Mouse (Mus musculus) embryonic facial prominence, embryonic 11.5 days (tissue): Measurements from ENCODE around the gene Prkcq. TPM values are rescaled to one million over a fixed set of nuclear protein-coding genes. Genes with fewer than 3 reads are reported as not detected.

Experiments used
- ATAC-seq: fragments of 200-750 bp; cut with Nextera tagmentation; replicated peaks from 2 replicates; pipeline ENCODE4 v1.8.0; 2017; ENCODE audit warnings: low read depth; ENCODE audit not compliant: insufficient number of reproducible peaks, low FRiP score, low TSS enrichment
- DNase-seq: peaks from one replicate; pipeline ENCODE4 v3.0.0-alpha.2; 2015; ENCODE audit warnings: low spot score
- H3K27ac ChIP-seq: fragments of 300-500 bp; sonication (generic); replicated peaks from 2 replicates; pipeline ENCODE4 v1.5.1; 2014; ENCODE audit warnings: mild to moderate bottlenecking, low read depth, low read length, control low read depth
- H3K27me3 ChIP-seq: fragments of 300-500 bp; sonication (generic); 2 replicates; pipeline ENCODE4 v1.6.1; 2014; ENCODE audit warnings: mild to moderate bottlenecking, low read length, moderate library complexity, mixed read lengths; ENCODE audit not compliant: control insufficient read depth, insufficient read depth
- H3K36me3 ChIP-seq: fragments of 300-500 bp; sonication (generic); replicated peaks from 2 replicates; pipeline ENCODE4 v1.6.1; 2014; ENCODE audit warnings: low read depth, mild to moderate bottlenecking, low read length, moderate library complexity, mixed read lengths; ENCODE audit not compliant: control insufficient read depth, insufficient read depth
- H3K4me1 ChIP-seq: fragments of 300-500 bp; sonication (generic); 2 replicates; pipeline ENCODE4 v1.6.1; 2014; ENCODE audit warnings: low read length, mixed read lengths; ENCODE audit not compliant: control insufficient read depth, insufficient read depth
- H3K4me2 ChIP-seq: fragments of 300-500 bp; sonication (generic); 2 replicates; pipeline ENCODE4 v1.6.1; 2014; ENCODE audit warnings: low read depth, mild to moderate bottlenecking, control low read depth, low read length, moderate library complexity
- H3K4me3 ChIP-seq: fragments of 300-500 bp; sonication (generic); 2 replicates; pipeline ENCODE4 v1.5.1; 2014; ENCODE audit warnings: low read depth, low read length, control low read depth
- H3K9ac ChIP-seq: fragments of 300-500 bp; sonication (generic); replicated peaks from 2 replicates; pipeline ENCODE4 v1.6.1; 2014; ENCODE audit warnings: mild to moderate bottlenecking, control low read depth, low read length
- H3K9me3 ChIP-seq: fragments of 300-500 bp; sonication (generic); replicated peaks from 2 replicates; pipeline ENCODE4 v1.6.1; 2016; ENCODE audit warnings: mild to moderate bottlenecking, low read length, inconsistent platforms, mixed read lengths; ENCODE audit not compliant: control insufficient read depth
- WGBS: fragments of 180-500 bp; shearing (Covaris S2); extraction: QIAGEN DNeasy Blood & Tissue Kit; methylation state at CpG from one replicate; pipeline ENCODE4 v1.1.7; 2014; 5-methylcytosine and 5-hydroxymethylcytosine counted together
- polyA plus RNA-seq: library from polyadenylated mRNA; unstranded; fragments of >200 nt; fragmentation: Nextera tagmentation; extraction: Ambion mirVana; gene quantifications from 2 replicates; pipeline ENCODE4 v1.2.1, GENCODE M21; 2014

The Prkcq gene
- polyA plus RNA-seq, 1 experiment from 2014 or later: 2.8 TPM

DNA sequence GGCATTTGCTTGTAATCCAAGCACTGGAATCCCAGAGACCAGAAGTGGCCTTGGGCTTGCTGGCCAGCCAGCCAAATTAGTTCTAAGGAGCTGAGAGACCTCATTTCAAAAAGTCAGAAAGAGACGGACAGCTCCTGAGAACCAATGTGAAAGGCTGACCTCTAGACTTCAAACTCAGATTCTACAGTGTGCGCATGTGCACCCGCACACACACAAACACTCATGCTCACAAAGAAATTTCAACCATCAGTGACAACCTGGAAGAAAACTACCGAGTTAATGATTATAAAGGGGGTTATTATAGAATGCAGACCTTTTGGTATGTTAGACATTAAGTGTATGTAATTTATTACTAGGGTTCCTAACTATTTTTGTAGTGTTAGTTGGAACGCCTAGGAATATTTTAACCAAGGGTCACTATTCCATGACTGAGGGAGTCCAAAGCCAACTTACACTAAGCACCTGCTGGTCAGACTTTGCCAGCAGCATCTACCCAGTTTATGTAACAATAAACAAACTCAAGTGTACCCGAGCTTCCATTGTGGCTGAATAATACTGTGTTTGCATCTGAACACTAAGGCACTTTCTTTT is 85.4 kb downstream of the Prkcq start:
- WGBS: 84% methylated on average over 6 of the region's 6 CpGs
- DNase-seq: no peak
- H3K4me1 ChIP-seq: no peaks in the 10 kb centered on the region
- no peaks in the 10 kb centered on the region for H3K36me3 ChIP-seq
- no peaks in the 10 kb centered on the region for H3K27me3 ChIP-seq
- no peaks in the 10 kb centered on the region for H3K9me3 ChIP-seq
- no peak overlapping the region for H3K27ac ChIP-seq
- H3K9ac ChIP-seq: no peak overlapping the region
- H3K4me3 ChIP-seq: no peak overlapping the region
- ATAC-seq: no peak
- no peak overlapping the region for H3K4me2 ChIP-seq

DNA sequence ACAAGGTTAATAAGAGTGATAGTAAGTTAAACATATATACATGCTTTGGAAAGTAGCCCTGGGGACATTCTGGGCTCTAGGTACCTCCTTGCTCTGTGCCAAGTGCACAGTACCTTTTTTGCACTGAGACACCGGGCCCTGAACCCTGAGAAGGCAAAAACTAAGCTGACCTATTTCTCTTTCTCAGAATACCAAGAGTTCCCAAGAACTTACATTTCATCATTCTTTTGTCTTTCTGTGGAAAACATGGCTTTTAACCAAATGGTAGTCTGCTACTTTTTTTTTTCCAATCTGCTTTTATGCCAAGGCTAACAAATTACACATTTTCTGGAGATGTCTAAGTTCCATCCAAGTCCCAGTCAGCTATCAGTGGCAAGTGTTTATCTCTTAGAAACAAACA is 86.3 kb downstream of the Prkcq start:
- Histone ChIP-seq H3K4me2 (no peak overlapping the region), H3K4me1 (no peaks in the 10 kb centered on the region), H3K27ac (no peak overlapping the region), H3K4me3 (no peak overlapping the region), H3K36me3 (no peaks in the 10 kb centered on the region), H3K27me3 (no peaks in the 10 kb centered on the region), H3K9me3 (no peaks in the 10 kb centered on the region), H3K9ac (no peak overlapping the region)
- 89% methylated on average over 1 of the region's 1 CpGs for WGBS
- DNase-seq (no peak), ATAC-seq (no peak)

DNA sequence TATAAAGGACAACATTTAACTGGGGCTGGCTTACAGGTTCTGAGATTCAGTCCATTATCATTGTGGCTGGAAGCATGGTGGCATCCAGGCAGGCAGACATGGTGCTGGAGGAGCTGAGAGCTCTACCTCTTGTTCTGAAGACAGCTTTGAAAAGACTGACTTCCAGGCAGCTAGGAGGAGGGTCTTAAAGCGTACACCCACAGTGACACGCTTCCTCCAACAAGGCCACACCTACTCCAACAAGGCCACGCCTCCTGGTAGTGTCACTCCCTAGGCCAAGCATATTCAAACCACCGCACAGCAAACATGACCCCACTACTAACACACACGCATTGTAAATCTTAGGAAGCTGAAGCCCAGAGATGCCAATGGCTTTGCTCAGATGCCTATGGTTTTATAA is 87.5 kb downstream of the Prkcq start:
- no peak overlapping the region for H3K4me3 ChIP-seq
- ATAC-seq (no peak), DNase-seq (no peak)
- WGBS: 83% methylated on average over 5 of the region's 5 CpGs
- no peaks in the 10 kb centered on the region for H3K27me3 ChIP-seq
- no peak overlapping the region for H3K9ac ChIP-seq
- H3K4me1 ChIP-seq: no peaks in the 10 kb centered on the region
- H3K27ac ChIP-seq: no peak overlapping the region
- no peak overlapping the region for H3K4me2 ChIP-seq
- H3K36me3 ChIP-seq: no peaks in the 10 kb centered on the region
- H3K9me3 ChIP-seq: no peaks in the 10 kb centered on the region

DNA sequence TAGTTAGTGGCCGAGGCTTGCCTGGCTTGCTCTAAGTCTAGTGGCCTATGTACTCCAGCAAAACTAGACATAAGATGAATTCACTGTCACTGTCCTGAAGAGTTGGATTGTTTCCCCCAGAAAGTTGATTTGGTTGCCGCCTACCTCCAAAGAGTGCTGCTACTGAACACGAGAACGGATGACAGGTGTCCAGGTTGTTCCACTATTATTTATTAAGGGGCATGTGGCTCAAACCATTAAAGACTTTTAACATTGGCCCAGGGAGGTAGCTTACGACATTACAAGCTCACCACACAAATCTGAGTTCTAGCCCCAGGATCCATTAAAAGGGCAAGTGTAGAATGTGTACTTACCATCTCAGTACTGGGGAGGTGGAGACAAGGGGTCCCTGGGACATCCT is 92.9 kb downstream of the Prkcq start:
- no peak overlapping the region for H3K4me2 ChIP-seq
- no peaks in the 10 kb centered on the region for H3K36me3 ChIP-seq
- H3K4me3 ChIP-seq: no peak overlapping the region
- DNase-seq: no peak
- H3K27me3 ChIP-seq: no peaks in the 10 kb centered on the region
- ATAC-seq: no peak
- no peak overlapping the region for H3K27ac ChIP-seq
- H3K4me1 ChIP-seq: no peaks in the 10 kb centered on the region
- H3K9me3 ChIP-seq: no peaks in the 10 kb centered on the region
- 94% methylated on average over 5 of the region's 5 CpGs for WGBS
- H3K9ac ChIP-seq: no peak overlapping the region

DNA sequence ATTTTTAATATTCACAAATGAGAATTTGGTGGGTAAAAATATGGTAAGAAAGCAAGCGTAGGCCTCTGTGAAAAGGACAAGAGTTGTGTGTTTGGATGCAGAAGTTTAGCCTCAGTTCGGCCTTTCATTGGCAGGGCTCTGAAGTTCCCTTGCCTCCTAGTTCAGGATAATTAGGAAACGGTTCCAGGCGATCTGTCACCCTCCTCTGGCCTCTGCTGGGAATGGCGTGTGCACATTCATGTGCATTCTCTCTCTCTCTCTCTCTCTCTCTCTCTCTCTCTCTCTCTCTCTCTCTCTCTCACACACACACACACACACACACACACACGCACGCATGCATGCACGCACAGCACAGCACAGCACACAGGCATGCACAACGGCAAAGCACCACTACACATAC is 93.5 kb downstream of the Prkcq start:
- WGBS: 73% methylated on average over 9 of the region's 9 CpGs
- H3K4me3 ChIP-seq: no peak overlapping the region
- no peak; the same call in 1 of the 2 replicates for ATAC-seq

DNA sequence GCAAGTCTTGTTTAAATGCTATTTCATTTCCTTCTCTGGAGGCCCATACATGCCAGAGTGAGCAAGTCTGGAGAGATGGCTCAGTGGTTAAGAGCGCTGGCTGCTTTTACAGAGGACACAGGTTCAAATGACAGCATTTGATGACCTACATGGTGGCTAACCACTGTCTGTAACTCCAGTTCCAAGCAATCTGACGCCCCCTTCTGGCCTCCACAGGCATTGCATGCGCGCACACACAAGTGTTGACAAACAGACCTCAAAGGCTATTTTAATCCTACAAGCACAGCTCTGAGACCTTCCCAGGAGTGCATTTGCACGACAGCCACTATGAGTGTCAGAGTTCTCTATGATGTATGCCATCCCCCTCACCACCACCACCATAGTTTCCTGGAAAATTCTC is 94.4 kb downstream of the Prkcq start:
- H3K4me3 ChIP-seq: no peak overlapping the region
- H3K4me2 ChIP-seq: no peak overlapping the region
- H3K27ac ChIP-seq: no peak overlapping the region
- H3K27me3 ChIP-seq: no peaks in the 10 kb centered on the region
- no peak overlapping the region for H3K9ac ChIP-seq
- 64% methylated on average over 5 of the region's 5 CpGs for WGBS
- H3K9me3 ChIP-seq: no peaks in the 10 kb centered on the region
- H3K36me3 ChIP-seq: no peaks in the 10 kb centered on the region
- ATAC-seq (no peak), DNase-seq (no peak)
- no peaks in the 10 kb centered on the region for H3K4me1 ChIP-seq

More for the DNA sequence above, 93.5 kb downstream of the Prkcq start:
- Histone ChIP-seq H3K4me2 (no peak overlapping the region), H3K27me3 (no peaks in the 10 kb centered on the region), H3K9ac (no peak overlapping the region), H3K4me1 (no peaks in the 10 kb centered on the region), H3K36me3 (no peaks in the 10 kb centered on the region), H3K9me3 (no peaks in the 10 kb centered on the region), H3K27ac (no peak overlapping the region)
- DNase-seq: peak; percentile 28

DNA sequence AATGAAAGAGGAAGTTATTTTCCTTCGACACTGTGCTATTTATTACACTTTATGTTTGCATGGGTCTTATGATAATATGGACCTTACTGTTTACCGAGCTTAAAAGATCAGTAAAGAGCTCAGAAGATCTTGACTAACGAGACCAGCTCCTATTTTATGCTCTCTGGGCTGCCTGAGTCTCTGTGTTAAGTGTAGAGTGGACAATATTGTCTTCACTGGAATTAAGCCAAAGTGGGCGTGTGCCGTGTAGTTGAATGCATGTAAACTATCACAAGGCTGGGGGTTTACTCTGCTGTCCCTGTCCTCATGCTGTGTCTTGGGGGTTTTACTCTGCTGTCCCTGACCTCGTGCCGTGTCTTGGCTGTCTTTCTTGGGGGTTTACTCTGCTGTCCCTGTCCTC is 107.1 kb downstream of the Prkcq start:
- Histone ChIP-seq H3K27ac (no peak overlapping the region), H3K9me3 (no peaks in the 10 kb centered on the region), H3K4me1 (no peaks in the 10 kb centered on the region), H3K4me2 (no peak overlapping the region), H3K9ac (no peak overlapping the region), H3K36me3 (no peaks in the 10 kb centered on the region), H3K27me3 (no peaks in the 10 kb centered on the region), H3K4me3 (no peak overlapping the region)
- no peak for DNase-seq
- no peak for ATAC-seq
- WGBS: 88% methylated on average over 7 of the region's 7 CpGs

DNA sequence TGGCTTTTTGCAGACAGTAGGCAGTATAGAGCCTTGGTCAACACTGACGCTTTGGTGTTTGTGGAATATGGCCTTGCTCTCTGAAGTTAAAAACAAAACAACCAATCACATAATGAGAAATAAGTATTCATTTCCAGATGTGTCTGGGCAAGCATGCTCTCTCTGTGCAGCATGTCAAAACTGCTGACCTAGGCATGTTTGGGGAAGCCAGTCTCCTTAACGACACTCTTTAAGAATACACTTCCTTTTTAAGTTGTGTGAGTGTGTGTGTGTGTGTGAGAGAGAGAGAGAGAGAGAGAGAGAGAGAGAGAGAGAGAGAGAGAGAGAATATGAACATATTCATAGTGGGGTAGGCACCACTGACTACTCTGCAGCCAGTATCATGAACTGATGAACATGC is 108.3 kb downstream of the Prkcq start:
- Histone ChIP-seq H3K27ac (no peak overlapping the region), H3K36me3 (no peaks in the 10 kb centered on the region), H3K4me3 (no peak overlapping the region), H3K4me2 (no peak overlapping the region), H3K9me3 (no peaks in the 10 kb centered on the region), H3K27me3 (no peaks in the 10 kb centered on the region), H3K4me1 (no peaks in the 10 kb centered on the region), H3K9ac (no peak overlapping the region)
- WGBS: 71% methylated on average over 2 of the region's 2 CpGs
- DNase-seq (no peak), ATAC-seq (no peak)
